Mouse (Mus musculus) limb, embryonic 12.5 days (tissue): Measurements from ENCODE around the gene Slit3. TPM values are rescaled to one million over a fixed set of nuclear protein-coding genes. Genes with fewer than 3 reads are reported as not detected.

Source experiments
- ATAC-seq: fragments of 200-750 bp; cut with Nextera tagmentation; 2 replicates; pipeline ENCODE4 v1.8.0; 2017; ENCODE audit warnings: low read depth, moderate TSS enrichment; ENCODE audit not compliant: insufficient number of reproducible peaks, insufficient read depth, low FRiP score, low TSS enrichment
- H3K27ac ChIP-seq: fragments of 300-500 bp; sonication (generic); 2 replicates; pipeline ENCODE4 v1.5.1; 2016; ENCODE audit warnings: mild to moderate bottlenecking, moderate library complexity
- H3K27me3 ChIP-seq: fragments of 300-500 bp; sonication (generic); 2 replicates; pipeline ENCODE4 v1.6.1; 2016; ENCODE audit warnings: mild to moderate bottlenecking, moderate library complexity
- H3K36me3 ChIP-seq: fragments of 300-500 bp; sonication (generic); 2 replicates; pipeline ENCODE4 v1.6.1; 2016; ENCODE audit warnings: mild to moderate bottlenecking, moderate library complexity
- H3K4me1 ChIP-seq: fragments of 300-500 bp; sonication (generic); replicated peaks from 2 replicates; pipeline ENCODE4 v1.6.1; 2016
- H3K4me2 ChIP-seq: fragments of 300-500 bp; sonication (generic); 2 replicates; pipeline ENCODE4 v1.6.1; 2016; ENCODE audit warnings: mild to moderate bottlenecking, moderate library complexity
- H3K4me3 ChIP-seq: fragments of 300-500 bp; sonication (generic); replicated peaks from 2 replicates; pipeline ENCODE4 v1.5.1; 2016; ENCODE audit warnings: mild to moderate bottlenecking
- H3K9ac ChIP-seq: fragments of 300-500 bp; sonication (generic); replicated peaks from 2 replicates; pipeline ENCODE4 v1.6.1; 2016; ENCODE audit warnings: mild to moderate bottlenecking, moderate library complexity
- H3K9me3 ChIP-seq: fragments of 300-500 bp; sonication (generic); 2 replicates; pipeline ENCODE4 v1.6.1; 2016; ENCODE audit warnings: mild to moderate bottlenecking, moderate library complexity
- WGBS: fragments of 180-500 bp; shearing (Covaris S2); methylation state at CpG from one replicate; pipeline ENCODE4 v1.1.7; 2016; 5-methylcytosine and 5-hydroxymethylcytosine counted together
- polyA plus RNA-seq: library from polyadenylated mRNA; unstranded; fragments of >200 nt; fragmentation: Nextera tagmentation; extraction: Ambion mirVana; gene quantifications from 2 replicates; pipeline ENCODE4 v1.2.1, GENCODE M21; 2016

The Slit3 gene
- polyA plus RNA-seq, 1 experiment from 2014 or later: 29.7 TPM

DNA sequence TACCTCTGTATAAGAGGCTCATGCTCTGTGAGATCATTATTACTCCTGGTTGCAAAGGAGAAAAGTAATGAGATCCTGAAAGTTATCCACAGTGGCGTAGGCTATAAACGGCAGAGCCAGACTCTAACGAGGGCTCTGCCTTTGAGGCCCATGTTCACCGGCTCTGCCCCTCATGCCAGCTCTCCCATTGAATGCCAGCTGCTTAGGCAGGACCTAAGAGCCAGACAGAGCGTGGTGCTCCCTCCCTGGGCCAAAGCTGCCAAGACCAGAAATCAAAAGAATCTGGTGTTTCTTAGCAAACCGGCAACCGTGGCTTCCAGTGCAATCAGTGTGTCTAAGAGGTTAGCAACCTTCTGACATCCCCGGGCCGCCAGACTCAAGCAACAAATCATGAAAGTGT is 440.7 kb downstream of the Slit3 start:
- peak overlapping the region; percentile 77 for H3K27ac ChIP-seq
- 15% methylated on average over 9 of the region's 9 CpGs for WGBS
- peak; percentile 39; the same call in 1 of the 2 replicates for ATAC-seq
- no peak overlapping the region for H3K4me2 ChIP-seq
- no peak overlapping the region for H3K9ac ChIP-seq
- H3K4me1 ChIP-seq: peaks cover 84% of the 10 kb centered on the region
- H3K9me3 ChIP-seq: no peaks in the 10 kb centered on the region
- H3K36me3 ChIP-seq: 0 out of 2 replicates have a peak, but pooled peaks cover 5% of the 10 kb centered on the region
- H3K27me3 ChIP-seq: no peaks in the 10 kb centered on the region
- no peak overlapping the region for H3K4me3 ChIP-seq

DNA sequence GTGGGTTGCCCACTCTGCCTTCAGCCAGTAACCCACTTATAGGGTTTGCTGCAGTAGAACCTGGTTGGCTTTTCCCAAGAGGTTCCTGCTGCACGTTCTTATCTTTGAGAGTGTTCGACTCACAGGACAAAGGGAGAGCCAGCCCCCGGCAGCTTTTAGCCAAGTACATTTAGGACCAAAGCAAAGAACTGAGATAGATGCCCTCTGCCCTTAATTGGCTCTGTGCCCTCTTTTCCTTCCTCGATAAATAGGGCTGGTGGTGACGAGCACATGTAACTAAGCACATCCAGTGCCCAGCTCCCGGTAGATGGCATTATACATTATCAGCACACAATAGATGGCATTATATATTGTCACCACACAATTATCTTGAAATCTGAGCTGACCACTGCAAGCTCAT is 444.3 kb downstream of the Slit3 start:
- H3K4me3 ChIP-seq: no peak overlapping the region
- 79% methylated on average over 6 of the region's 6 CpGs for WGBS
- H3K9me3 ChIP-seq: no peaks in the 10 kb centered on the region
- H3K27me3 ChIP-seq: no peaks in the 10 kb centered on the region
- H3K4me2 ChIP-seq: no peak overlapping the region
- no peak for ATAC-seq
- peaks cover 5% of the 10 kb centered on the region; the same call in 1 of the 2 replicates for H3K36me3 ChIP-seq
- H3K27ac ChIP-seq: no peak overlapping the region
- H3K9ac ChIP-seq: no peak overlapping the region
- H3K4me1 ChIP-seq: peaks cover 60% of the 10 kb centered on the region

- Histone ChIP-seq H3K27me3 (no peaks in the 10 kb centered on the region), H3K4me1 (peaks cover 46% of the 10 kb centered on the region), H3K36me3 (peaks cover 17% of the 10 kb centered on the region), H3K27ac (no peak overlapping the region), H3K4me3 (no peak overlapping the region), H3K9me3 (no peaks in the 10 kb centered on the region), H3K9ac (no peak overlapping the region), H3K4me2 (no peak overlapping the region)
- ATAC-seq: no peak
- WGBS: 29% methylated on average over 3 of the region's 3 CpGs
Measured at GRCm38 (mm10) chr11:35566686-35567085, 445.7 kb downstream of the Slit3 start.

GRCm38 (mm10) chr11:35569126-35569916 is 448.3 kb downstream of the Slit3 start:
- no peak overlapping the region for H3K9ac ChIP-seq
- peaks cover 33% of the 10 kb centered on the region for H3K36me3 ChIP-seq
- no peaks in the 10 kb centered on the region for H3K9me3 ChIP-seq
- ATAC-seq: no peak
- no peaks in the 10 kb centered on the region for H3K27me3 ChIP-seq
- H3K4me3 ChIP-seq: no peak overlapping the region
- WGBS: 73% methylated on average over 6 of the region's 6 CpGs
- no peak overlapping the region for H3K27ac ChIP-seq
- no peak overlapping the region for H3K4me2 ChIP-seq
- peaks cover 25% of the 10 kb centered on the region for H3K4me1 ChIP-seq

GRCm38 (mm10) chr11:35569957-35570356 is 448.9 kb downstream of the Slit3 start:
- no peak overlapping the region for H3K27ac ChIP-seq
- 73% methylated on average over 11 of the region's 11 CpGs for WGBS
- H3K4me1 ChIP-seq: peaks cover 23% of the 10 kb centered on the region
- H3K27me3 ChIP-seq: no peaks in the 10 kb centered on the region
- no peak overlapping the region for H3K9ac ChIP-seq
- H3K9me3 ChIP-seq: no peaks in the 10 kb centered on the region
- ATAC-seq: no peak
- no peak overlapping the region for H3K4me2 ChIP-seq
- H3K4me3 ChIP-seq: no peak overlapping the region
- H3K36me3 ChIP-seq: peaks cover 32% of the 10 kb centered on the region

GRCm38 (mm10) chr11:35571910-35572309 is 450.9 kb downstream of the Slit3 start:
- Histone ChIP-seq H3K4me1 (peaks cover 6% of the 10 kb centered on the region; the same call in 1 of the 2 replicates), H3K27ac (no peak overlapping the region), H3K9me3 (no peaks in the 10 kb centered on the region), H3K4me3 (no peak overlapping the region), H3K4me2 (no peak overlapping the region), H3K27me3 (no peaks in the 10 kb centered on the region), H3K36me3 (peaks cover 44% of the 10 kb centered on the region), H3K9ac (no peak overlapping the region)
- ATAC-seq: no peak
- WGBS: 75% methylated on average over 3 of the region's 3 CpGs

- no peak overlapping the region for H3K9ac ChIP-seq
- no peaks in the 10 kb centered on the region for H3K27me3 ChIP-seq
- H3K4me1 ChIP-seq: no peaks in the 10 kb centered on the region
- no peak overlapping the region for H3K4me3 ChIP-seq
- peaks cover 60% of the 10 kb centered on the region for H3K36me3 ChIP-seq
- WGBS: 93% methylated on average over 10 of the region's 10 CpGs
- no peaks in the 10 kb centered on the region for H3K9me3 ChIP-seq
- H3K4me2 ChIP-seq: no peak overlapping the region
- no peak overlapping the region for H3K27ac ChIP-seq
- ATAC-seq: no peak
Measured at GRCm38 (mm10) chr11:35578796-35579195, 457.8 kb downstream of the Slit3 start.

DNA sequence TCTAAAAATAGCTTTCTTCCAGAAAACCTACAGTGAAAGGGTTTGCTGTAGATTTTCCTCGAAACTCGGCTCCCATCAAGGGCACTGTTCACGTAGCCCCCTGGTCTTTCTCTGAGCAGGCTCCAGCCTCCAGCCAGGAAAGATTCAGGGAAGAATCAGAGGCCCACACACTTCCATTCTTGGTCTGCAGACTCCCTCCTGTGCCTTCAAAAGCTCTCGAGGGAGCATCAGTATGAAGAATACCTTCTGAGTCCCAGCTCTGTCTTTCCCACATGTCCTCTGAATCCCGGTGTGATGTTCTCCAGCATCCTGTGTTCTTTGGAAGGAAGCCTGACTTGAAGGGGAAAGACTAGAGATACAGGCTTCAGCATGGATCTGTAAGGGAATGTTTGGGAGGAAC is 461.6 kb downstream of the Slit3 start:
- H3K9ac ChIP-seq: no peak overlapping the region
- no peaks in the 10 kb centered on the region for H3K27me3 ChIP-seq
- H3K27ac ChIP-seq: no peak overlapping the region
- peaks cover 52% of the 10 kb centered on the region for H3K36me3 ChIP-seq
- no peaks in the 10 kb centered on the region for H3K9me3 ChIP-seq
- H3K4me2 ChIP-seq: no peak overlapping the region
- no peaks in the 10 kb centered on the region for H3K4me1 ChIP-seq
- H3K4me3 ChIP-seq: no peak overlapping the region
- ATAC-seq: no peak
- 87% methylated on average over 5 of the region's 5 CpGs for WGBS

GRCm38 (mm10) chr11:35583633-35584032 is 462.6 kb downstream of the Slit3 start:
- H3K4me1 ChIP-seq: no peaks in the 10 kb centered on the region
- no peaks in the 10 kb centered on the region for H3K27me3 ChIP-seq
- WGBS: 85% methylated on average over 7 of the region's 7 CpGs
- H3K4me3 ChIP-seq: no peak overlapping the region
- H3K36me3 ChIP-seq: peaks cover 55% of the 10 kb centered on the region
- no peak overlapping the region for H3K4me2 ChIP-seq
- no peak overlapping the region for H3K27ac ChIP-seq
- H3K9me3 ChIP-seq: no peaks in the 10 kb centered on the region
- no peak overlapping the region for H3K9ac ChIP-seq
- no peak for ATAC-seq

DNA sequence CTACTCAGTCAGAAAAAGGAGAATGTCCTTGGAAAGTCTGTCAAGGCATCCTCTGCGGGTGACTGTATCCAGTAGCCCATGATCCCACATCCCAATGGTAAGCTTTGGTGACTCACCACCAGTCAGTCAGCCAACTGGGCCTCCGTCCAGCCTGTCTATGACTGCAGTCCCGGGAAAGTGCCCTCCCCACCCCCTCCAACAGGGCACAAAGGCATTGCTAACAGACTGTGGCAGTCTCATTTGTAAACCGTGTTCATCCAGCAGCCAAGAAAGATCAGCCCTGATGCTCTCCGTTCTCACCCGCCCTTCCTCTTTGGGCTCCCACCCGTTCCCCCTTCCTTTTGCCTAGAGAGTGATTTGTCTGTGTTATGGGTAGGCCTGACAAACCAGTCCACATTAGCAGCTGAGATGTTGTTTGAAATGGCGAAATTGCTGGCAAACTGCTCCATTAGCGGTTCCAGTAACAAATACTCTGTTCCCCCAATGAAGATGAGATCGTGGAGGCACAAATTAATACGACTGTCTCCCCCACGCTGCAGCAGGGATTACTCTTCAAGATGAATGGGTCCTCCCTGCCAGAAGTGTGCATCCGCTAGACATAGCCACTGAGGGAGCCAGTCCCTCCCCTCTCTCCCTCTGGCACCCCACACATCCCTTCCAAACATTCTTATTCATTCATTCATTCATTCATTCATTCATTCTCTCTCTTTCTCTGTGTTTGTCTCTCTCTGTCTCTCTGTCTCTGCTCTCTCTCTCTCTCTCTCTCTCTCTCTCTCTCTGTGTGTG is 466.3 kb downstream of the Slit3 start:
- no peak overlapping the region for H3K4me3 ChIP-seq
- WGBS: 85% methylated on average over 13 of the region's 13 CpGs
- peaks cover 39% of the 10 kb centered on the region for H3K36me3 ChIP-seq
- H3K27me3 ChIP-seq: no peaks in the 10 kb centered on the region
- no peak overlapping the region for H3K27ac ChIP-seq
- H3K9me3 ChIP-seq: no peaks in the 10 kb centered on the region
- H3K4me2 ChIP-seq: no peak overlapping the region
- no peak for ATAC-seq
- H3K4me1 ChIP-seq: no peaks in the 10 kb centered on the region
- H3K9ac ChIP-seq: no peak overlapping the region

DNA sequence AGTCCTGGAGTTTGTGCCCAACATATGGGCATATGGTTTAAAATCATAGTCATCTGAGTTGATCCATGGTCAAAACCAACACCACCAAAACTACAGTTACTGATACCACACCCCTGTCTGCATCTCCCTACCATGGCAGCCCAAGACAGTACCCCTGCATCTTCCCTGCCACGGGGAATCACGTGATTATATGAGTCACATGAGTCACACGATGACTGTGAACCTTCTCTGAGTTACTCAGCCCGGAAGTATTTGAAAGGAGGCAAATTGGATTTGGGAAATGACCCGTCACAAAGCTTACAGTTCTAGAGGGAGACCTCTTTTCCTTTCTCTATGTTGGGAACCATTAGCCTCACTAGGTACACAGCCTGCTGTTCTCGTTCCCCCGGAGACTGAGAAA is 468.9 kb downstream of the Slit3 start:
- no peak overlapping the region for H3K27ac ChIP-seq
- H3K4me2 ChIP-seq: no peak overlapping the region
- ATAC-seq: no peak
- H3K4me1 ChIP-seq: no peaks in the 10 kb centered on the region
- no peak overlapping the region for H3K9ac ChIP-seq
- peaks cover 25% of the 10 kb centered on the region; the same call in 1 of the 2 replicates for H3K36me3 ChIP-seq
- H3K27me3 ChIP-seq: no peaks in the 10 kb centered on the region
- H3K4me3 ChIP-seq: no peak overlapping the region
- H3K9me3 ChIP-seq: no peaks in the 10 kb centered on the region
- WGBS: 96% methylated on average over 7 of the region's 7 CpGs
